Mouse (Mus musculus): Measurements from ENCODE around the gene Plekhg1. TPM values are rescaled to one million over a fixed set of nuclear protein-coding genes. Genes with fewer than 3 reads are reported as not detected.

The Plekhg1 gene
- polyA plus RNA-seq, 1 experiment from 2014 or later, result 4.6 TPM

DNA sequence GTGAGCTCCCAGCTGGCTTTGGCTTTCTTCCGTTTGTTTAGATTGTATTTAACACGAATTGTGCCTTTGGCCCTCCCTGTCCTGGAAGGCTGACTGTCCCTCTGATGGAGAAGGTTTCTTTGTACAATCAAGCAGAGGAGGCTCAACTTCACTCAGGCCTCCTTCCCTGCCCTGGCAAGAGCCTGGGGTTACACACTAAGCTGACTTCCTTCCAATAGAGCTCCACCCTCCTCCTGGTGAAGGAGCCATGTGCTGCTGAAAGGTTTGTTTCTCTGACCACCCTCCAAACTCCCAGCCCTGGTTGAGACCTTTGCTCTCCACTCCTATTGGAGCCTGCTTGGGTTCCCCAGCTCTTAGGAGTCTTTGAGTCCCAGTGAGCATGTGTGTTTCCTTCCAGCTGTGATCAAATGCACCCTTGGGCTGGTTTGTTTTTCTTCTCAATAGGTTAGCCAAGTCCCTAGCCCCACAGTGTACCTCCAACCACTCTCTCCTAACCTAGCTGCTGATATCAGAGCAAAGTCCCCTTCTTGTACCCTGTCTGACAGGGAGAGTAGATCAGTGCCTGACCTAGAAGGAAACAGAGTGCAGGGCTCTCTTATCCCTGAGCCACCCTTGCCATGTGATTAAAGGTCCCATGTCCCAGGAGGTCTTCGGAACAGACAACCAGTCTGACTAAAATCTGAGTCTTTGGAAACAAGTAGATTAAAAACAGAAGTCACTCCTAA lies 6.8 kb downstream of the Plekhg1 start:
- no peaks in the 10 kb centered on the region for H3K36me3 ChIP-seq
- ATAC-seq (replicated peaks), result no peak
- 60% methylated on average over 3 of the region's 3 CpGs for WGBS
- no peak overlapping the region for H3K9ac ChIP-seq (replicated peaks)
- no peak overlapping the region for H3K4me2 ChIP-seq (replicated peaks)
- H3K4me1 ChIP-seq, result 0 out of 2 replicates have a peak, but pooled peaks cover 3% of the 10 kb centered on the region
- H3K27ac ChIP-seq (replicated peaks), result no peak overlapping the region
- no peak overlapping the region for H3K4me3 ChIP-seq
- no peaks in the 10 kb centered on the region for H3K9me3 ChIP-seq
- H3K27me3 ChIP-seq, result no peaks in the 10 kb centered on the region

DNA sequence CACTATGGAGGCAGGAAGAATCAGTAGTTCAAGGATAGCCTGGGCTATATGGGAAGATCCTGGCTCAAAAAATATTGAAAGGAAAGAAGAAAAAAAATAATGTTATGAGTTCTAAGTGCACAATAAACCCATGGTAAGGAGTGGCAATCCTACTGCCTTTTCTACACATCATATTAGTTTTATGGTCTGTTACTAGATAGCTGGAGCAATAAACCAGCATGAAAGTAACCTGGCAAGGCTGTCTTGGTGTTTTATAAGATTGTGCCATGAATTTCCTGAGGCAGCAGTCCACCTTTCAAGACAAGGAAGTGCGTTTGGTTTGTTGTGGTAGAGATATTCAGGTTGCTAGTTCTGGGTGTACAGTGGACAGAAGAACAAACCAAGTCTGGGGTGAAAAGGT lies 9.4 kb downstream of the Plekhg1 start:
- 88% methylated on average over 1 of the region's 1 CpGs for WGBS
- Histone ChIP-seq H3K27ac (replicated peaks) (no peak overlapping the region), H3K4me2 (replicated peaks) (no peak overlapping the region), H3K4me1 (no peaks in the 10 kb centered on the region), H3K9ac (replicated peaks) (no peak overlapping the region), H3K9me3 (no peaks in the 10 kb centered on the region), H3K36me3 (no peaks in the 10 kb centered on the region), H3K27me3 (no peaks in the 10 kb centered on the region), H3K4me3 (no peak overlapping the region)
- ATAC-seq (replicated peaks), result no peak

DNA sequence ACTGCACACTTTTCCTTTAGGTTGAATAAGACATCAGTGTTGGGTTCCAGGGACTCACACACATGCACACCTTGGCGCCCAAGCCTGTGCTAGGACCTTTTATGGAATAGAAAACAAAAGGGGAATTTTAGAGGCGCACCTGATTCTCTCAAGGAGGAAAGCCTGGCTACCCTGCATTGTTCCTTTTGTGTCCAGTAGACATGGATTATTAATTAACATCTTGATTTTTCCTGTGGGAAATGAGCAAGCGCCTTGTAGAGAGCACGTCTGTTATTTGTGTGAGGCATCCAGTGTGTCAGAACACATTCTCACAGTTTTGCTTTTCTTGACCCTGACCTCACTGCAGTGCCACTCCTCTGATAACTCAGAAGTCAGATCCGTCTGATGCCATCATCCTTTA lies 21.8 kb downstream of the Plekhg1 start:
- Histone ChIP-seq H3K36me3 (no peaks in the 10 kb centered on the region), H3K9ac (replicated peaks) (no peak overlapping the region), H3K9me3 (no peaks in the 10 kb centered on the region), H3K4me3 (no peak overlapping the region), H3K4me2 (replicated peaks) (no peak overlapping the region), H3K4me1 (no peaks in the 10 kb centered on the region), H3K27me3 (no peaks in the 10 kb centered on the region), H3K27ac (replicated peaks) (no peak overlapping the region)
- ATAC-seq (replicated peaks), result no peak
- 70% methylated on average over 5 of the region's 5 CpGs for WGBS

DNA sequence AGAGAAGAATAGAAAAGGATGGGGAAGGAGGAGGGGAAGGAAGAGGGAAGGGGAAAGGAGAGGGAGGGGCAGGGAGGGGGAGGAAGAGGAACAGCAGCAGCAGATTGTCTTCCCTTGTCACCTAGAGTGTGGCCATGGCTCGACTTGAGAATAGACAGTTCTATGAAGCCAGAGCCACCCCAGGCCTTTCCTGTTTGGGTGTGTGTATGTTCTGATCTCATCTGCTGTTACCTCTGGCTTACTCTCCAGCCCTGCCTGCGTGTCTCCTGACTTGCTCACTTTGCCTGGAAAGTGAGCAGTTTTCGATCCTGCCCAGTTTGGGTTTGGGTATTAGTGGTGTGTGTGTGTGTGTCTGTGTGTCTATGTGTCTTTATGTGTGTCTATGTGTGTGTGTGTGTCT lies 23.0 kb downstream of the Plekhg1 start:
- 67% methylated on average over 3 of the region's 3 CpGs for WGBS
- Histone ChIP-seq H3K27ac (replicated peaks) (no peak overlapping the region), H3K4me1 (no peaks in the 10 kb centered on the region), H3K9me3 (no peaks in the 10 kb centered on the region), H3K4me3 (no peak overlapping the region), H3K9ac (replicated peaks) (no peak overlapping the region), H3K27me3 (no peaks in the 10 kb centered on the region), H3K36me3 (no peaks in the 10 kb centered on the region), H3K4me2 (replicated peaks) (no peak overlapping the region)
- no peak for ATAC-seq (replicated peaks)

DNA sequence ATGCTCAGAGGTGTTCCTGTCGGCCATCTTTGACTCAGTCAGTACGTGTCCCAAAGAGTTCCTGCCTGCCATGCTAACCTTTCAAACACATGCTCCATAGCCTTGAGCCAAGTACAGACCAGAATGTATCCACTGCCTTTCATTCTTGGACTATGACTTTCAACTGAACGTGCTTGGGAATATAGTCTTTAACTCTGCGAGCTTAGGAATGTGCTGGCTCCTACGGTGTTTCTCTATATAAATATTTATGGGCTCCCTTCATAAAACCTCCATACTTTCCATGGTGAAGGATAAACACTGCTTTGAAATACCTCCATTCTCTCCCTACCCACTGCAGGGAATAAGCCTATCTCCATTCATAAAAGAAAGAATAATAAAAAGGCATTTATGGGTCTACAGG lies 29.0 kb downstream of the Plekhg1 start:
- no peak for ATAC-seq (replicated peaks)
- Histone ChIP-seq H3K9ac (replicated peaks) (no peak overlapping the region), H3K27ac (replicated peaks) (no peak overlapping the region), H3K27me3 (no peaks in the 10 kb centered on the region), H3K36me3 (no peaks in the 10 kb centered on the region), H3K9me3 (no peaks in the 10 kb centered on the region), H3K4me3 (no peak overlapping the region), H3K4me1 (no peaks in the 10 kb centered on the region), H3K4me2 (replicated peaks) (no peak overlapping the region)
- 91% methylated on average over 5 of the region's 5 CpGs for WGBS

DNA sequence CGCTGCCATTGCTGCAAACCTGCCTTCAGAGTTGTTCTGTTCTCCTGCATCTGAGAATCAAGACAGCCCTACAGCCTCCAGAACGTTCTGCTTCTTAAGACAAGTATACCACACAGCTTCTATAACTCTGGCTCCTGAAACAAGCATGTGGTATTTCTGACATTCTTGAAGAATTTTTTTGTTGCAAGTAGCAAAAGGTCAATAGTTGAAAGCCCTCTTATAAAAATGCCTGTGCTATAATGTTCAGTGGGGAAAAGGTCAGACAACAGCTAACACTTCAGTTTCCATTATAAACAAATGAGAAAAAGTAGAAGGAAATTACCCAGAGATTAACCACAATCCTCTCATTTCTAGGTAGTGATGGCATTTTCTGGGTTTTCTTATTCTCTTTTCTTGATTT lies 34.2 kb downstream of the Plekhg1 start:
- H3K9ac ChIP-seq (replicated peaks), result no peak overlapping the region
- 85% methylated on average over 2 of the region's 2 CpGs for WGBS
- no peak overlapping the region for H3K4me3 ChIP-seq
- no peak overlapping the region for H3K27ac ChIP-seq (replicated peaks)
- H3K4me2 ChIP-seq (replicated peaks), result no peak overlapping the region
- no peaks in the 10 kb centered on the region for H3K27me3 ChIP-seq
- H3K36me3 ChIP-seq, result no peaks in the 10 kb centered on the region
- no peak for ATAC-seq (replicated peaks)
- no peaks in the 10 kb centered on the region for H3K4me1 ChIP-seq
- H3K9me3 ChIP-seq, result no peaks in the 10 kb centered on the region

DNA sequence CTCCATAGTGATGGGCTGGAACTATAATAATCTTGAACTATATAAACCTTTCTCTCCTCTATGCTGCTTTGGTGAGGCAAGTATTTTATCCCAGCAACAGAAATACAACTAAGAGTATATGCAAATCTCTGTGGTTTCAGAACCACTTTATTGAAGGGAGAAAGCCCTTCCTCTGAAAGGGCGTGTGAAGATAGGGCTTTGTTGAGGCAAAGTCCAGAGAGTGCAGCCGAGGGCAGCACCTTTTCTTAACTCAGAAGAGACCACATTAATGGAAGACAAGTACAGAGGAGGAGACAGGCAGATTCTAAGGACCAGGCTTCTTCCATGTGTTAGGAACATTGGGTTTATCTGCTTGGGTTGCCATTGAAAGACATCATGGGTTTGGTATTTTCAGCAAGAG lies 36.6 kb downstream of the Plekhg1 start:
- Histone ChIP-seq H3K9ac (replicated peaks) (no peak overlapping the region), H3K4me2 (replicated peaks) (no peak overlapping the region), H3K27ac (replicated peaks) (no peak overlapping the region), H3K4me1 (no peaks in the 10 kb centered on the region), H3K36me3 (no peaks in the 10 kb centered on the region), H3K27me3 (no peaks in the 10 kb centered on the region), H3K4me3 (no peak overlapping the region), H3K9me3 (no peaks in the 10 kb centered on the region)
- no peak for ATAC-seq (replicated peaks)
- WGBS, result 80% methylated on average over 2 of the region's 2 CpGs

DNA sequence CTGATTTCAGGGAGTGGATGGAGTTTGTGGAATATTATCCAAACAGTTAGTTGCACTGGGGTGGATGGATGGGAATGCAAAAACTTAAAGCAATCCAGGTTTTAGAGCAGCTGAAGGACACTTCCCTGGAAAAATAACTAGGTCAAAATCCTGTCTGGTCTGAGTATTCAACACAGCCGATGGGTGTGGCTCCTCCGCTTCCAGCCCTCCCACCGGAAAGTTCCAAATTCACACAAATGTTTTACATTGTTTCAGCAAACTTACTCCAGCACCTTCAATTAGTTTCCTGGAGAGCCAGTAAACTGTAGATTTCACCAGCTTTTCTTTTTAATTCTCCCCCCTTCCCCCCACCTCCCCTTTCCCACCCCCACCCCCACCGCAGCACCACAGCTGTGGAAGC lies 45.2 kb downstream of the Plekhg1 start:
- 91% methylated on average over 4 of the region's 4 CpGs for WGBS
- H3K27me3 ChIP-seq, result no peaks in the 10 kb centered on the region
- H3K4me3 ChIP-seq, result no peak overlapping the region
- no peaks in the 10 kb centered on the region for H3K36me3 ChIP-seq
- ATAC-seq (replicated peaks), result no peak
- no peak overlapping the region for H3K9ac ChIP-seq (replicated peaks)
- H3K4me1 ChIP-seq, result no peaks in the 10 kb centered on the region
- H3K27ac ChIP-seq (replicated peaks), result no peak overlapping the region
- H3K9me3 ChIP-seq, result no peaks in the 10 kb centered on the region
- H3K4me2 ChIP-seq (replicated peaks), result no peak overlapping the region

DNA sequence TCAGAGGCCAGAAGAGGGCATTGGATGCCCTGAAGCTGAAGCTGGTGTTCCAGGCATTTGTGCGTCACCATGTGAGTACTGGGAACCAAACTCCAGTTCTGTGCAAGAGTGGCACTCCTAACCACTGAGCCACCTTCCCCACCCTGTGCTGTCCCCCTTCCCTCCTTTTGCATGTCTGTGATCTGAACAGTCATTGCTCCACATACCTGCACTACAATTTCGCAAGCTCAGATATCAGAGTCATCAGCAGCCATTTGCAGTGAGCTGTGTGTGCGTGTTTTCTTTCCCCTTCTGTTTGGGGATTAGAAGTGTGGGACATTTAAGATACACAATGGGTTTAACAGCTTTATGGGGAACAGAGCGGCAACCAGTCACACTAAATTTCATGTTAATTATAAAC lies 46.4 kb downstream of the Plekhg1 start:
- H3K27ac ChIP-seq (replicated peaks), result no peak overlapping the region
- no peak for ATAC-seq (replicated peaks)
- no peaks in the 10 kb centered on the region for H3K36me3 ChIP-seq
- no peaks in the 10 kb centered on the region for H3K27me3 ChIP-seq
- no peak overlapping the region for H3K4me2 ChIP-seq (replicated peaks)
- H3K9ac ChIP-seq (replicated peaks), result no peak overlapping the region
- 87% methylated on average over 4 of the region's 4 CpGs for WGBS
- H3K4me3 ChIP-seq, result no peak overlapping the region
- H3K9me3 ChIP-seq, result no peaks in the 10 kb centered on the region
- no peaks in the 10 kb centered on the region for H3K4me1 ChIP-seq

DNA sequence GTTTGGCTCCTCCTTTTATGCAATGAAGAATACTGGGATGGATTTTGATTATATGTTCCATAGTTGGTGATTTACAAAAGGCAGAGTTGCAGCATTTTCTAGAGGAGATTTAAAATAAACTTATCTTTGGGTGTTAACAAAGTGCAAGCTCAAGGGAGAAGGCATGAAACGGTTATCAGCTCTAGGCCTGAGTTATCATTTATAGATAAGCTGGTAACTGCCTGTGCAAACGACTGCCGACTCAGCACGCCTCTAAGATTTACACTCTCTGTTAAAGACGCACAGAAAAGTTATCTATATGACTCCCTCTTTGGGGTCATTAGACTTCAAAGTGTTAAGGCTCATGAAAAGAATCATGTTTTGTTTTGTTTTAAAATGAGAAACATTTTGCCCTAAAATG lies 46.8 kb downstream of the Plekhg1 start:
- 87% methylated on average over 5 of the region's 5 CpGs for WGBS
- ATAC-seq (replicated peaks), result no peak
- Histone ChIP-seq H3K4me2 (replicated peaks) (no peak overlapping the region), H3K4me1 (no peaks in the 10 kb centered on the region), H3K9ac (replicated peaks) (no peak overlapping the region), H3K27ac (replicated peaks) (no peak overlapping the region), H3K9me3 (no peaks in the 10 kb centered on the region), H3K36me3 (no peaks in the 10 kb centered on the region), H3K4me3 (no peak overlapping the region), H3K27me3 (no peaks in the 10 kb centered on the region)

DNA sequence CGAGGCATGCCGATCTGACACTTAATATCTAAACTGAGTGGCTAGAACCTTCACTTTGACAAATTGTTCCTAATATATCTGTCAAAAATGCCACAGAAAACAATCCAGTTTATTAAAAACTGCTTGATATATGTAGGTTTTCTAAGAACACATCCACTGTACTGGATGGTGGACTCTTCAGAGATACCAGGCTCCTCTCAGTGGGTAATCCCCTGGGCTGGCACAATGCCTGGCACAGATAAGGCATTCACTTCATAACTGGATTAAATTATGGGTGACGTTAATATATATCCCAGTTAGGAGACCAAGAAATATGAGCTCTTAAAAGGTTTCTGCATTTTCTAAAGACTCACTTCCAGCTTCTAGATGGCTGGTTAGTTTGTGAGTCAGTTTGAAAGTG lies 53.7 kb downstream of the Plekhg1 start:
- no peak overlapping the region for H3K4me2 ChIP-seq (replicated peaks)
- 90% methylated on average over 3 of the region's 3 CpGs for WGBS
- H3K36me3 ChIP-seq, result no peaks in the 10 kb centered on the region
- H3K4me3 ChIP-seq, result no peak overlapping the region
- no peak for ATAC-seq (replicated peaks)
- H3K27ac ChIP-seq (replicated peaks), result no peak overlapping the region
- H3K9me3 ChIP-seq, result no peaks in the 10 kb centered on the region
- no peaks in the 10 kb centered on the region for H3K4me1 ChIP-seq
- H3K27me3 ChIP-seq, result no peaks in the 10 kb centered on the region
- no peak overlapping the region for H3K9ac ChIP-seq (replicated peaks)

DNA sequence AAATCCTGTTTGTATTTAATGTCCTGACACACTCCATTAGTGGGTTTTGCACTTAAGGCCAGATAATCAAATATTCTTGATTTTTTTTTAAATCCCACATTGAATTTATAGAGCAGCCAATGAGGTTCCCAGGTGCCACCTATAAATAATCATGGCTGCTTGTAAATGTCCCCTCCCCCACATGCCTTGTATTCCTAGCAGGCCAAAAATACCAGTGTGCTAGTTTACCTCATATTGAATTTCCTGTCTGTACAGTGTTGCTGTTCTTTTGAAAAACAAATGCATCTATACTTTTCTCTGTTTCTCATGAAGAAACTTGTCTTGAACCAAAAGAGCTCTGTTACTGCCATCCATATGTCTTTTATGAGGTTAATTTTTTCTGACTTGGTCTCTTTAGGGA lies 59.3 kb downstream of the Plekhg1 start:
- no peak for ATAC-seq (replicated peaks)
- no peaks in the 10 kb centered on the region for H3K27me3 ChIP-seq
- H3K9me3 ChIP-seq, result no peaks in the 10 kb centered on the region
- no peak overlapping the region for H3K27ac ChIP-seq (replicated peaks)
- H3K4me3 ChIP-seq, result no peak overlapping the region
- H3K4me2 ChIP-seq (replicated peaks), result no peak overlapping the region
- H3K36me3 ChIP-seq, result no peaks in the 10 kb centered on the region
- no peak overlapping the region for H3K9ac ChIP-seq (replicated peaks)
- no peaks in the 10 kb centered on the region for H3K4me1 ChIP-seq

DNA sequence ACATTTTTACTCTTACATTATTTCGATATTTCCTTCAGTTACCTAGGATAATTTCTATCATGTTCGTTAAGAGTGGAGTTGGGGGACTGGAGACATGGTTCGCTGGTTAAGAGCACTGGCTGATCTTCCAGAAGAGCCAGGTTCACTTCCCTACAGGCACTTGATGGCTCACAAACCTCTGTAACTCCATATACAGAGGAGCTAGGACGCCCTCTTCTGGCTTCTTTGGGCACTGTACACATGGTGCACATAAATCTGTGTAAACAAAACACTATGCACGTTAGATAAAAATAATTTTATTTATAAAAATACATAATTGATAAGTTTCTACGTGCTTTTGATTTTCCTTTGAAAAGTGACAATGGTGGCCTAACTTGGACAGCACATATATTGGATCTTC lies 61.1 kb downstream of the Plekhg1 start:
- ATAC-seq (replicated peaks), result no peak
- 77% methylated on average over 6 of the region's 6 CpGs for WGBS
- no peak overlapping the region for H3K4me2 ChIP-seq (replicated peaks)
- no peak overlapping the region for H3K4me3 ChIP-seq
- no peak overlapping the region for H3K27ac ChIP-seq (replicated peaks)
- H3K9ac ChIP-seq (replicated peaks), result no peak overlapping the region
- H3K4me1 ChIP-seq, result no peaks in the 10 kb centered on the region
- no peaks in the 10 kb centered on the region for H3K27me3 ChIP-seq
- H3K9me3 ChIP-seq, result no peaks in the 10 kb centered on the region
- H3K36me3 ChIP-seq, result no peaks in the 10 kb centered on the region
